Mouse (Mus musculus) left cerebral cortex, adult 2 months (tissue): Measurements from ENCODE around the gene Cbarp. TPM values are rescaled to one million over a fixed set of nuclear protein-coding genes. Genes with fewer than 3 reads are reported as not detected.
A peak's percentile ranks its signal among the peaks of the same experiment; 100 is the strongest.

Experiments
- DNase-seq, 2 experiments: peaks; one replicate each; pipeline ENCODE4 v3.0.0; 2021 to 2022; ENCODE audit warnings: low spot score in 2 of 2, mixed read lengths in 1 of 2; ENCODE audit errors: extremely low spot score in 1 of 2
- H3K27ac ChIP-seq: fragments of 200-600 bp; 2 replicates; pipeline ENCODE4 v1.8.1; 2022
- H3K4me3 ChIP-seq: fragments of 200-600 bp; 2 replicates; pipeline ENCODE4 v1.8.1; 2022
- CTCF ChIP-seq: fragments of 200-600 bp; IDR thresholded peaks from 2 replicates; pipeline ENCODE4 v1.8.1; 2022; ENCODE audit warnings: antibody characterized with exemption, mild to moderate bottlenecking, moderate library complexity
- intact Hi-C: fragments of 180-260 bp; cut with DNase I; formaldehyde crosslinking; loops from one replicate; pipeline ENCODE4 v1.15.1; 2025
- total RNA-seq, 2 experiments: library from RNA; stranded (reverse); gene quantifications; 2 replicates each; pipeline ENCODE4 v1.2.3; 2021

Gene Cbarp
- total RNA-seq, 2 experiments from 2014 or later = 431 to 456 TPM

GRCm38 (mm10) chr10:80153713-80154112, 13.1 kb upstream of the Cbarp start:
- no peak for DNase-seq
- Histone ChIP-seq H3K4me3 (peak overlapping the region; percentile 95; the same call in 1 of the 2 replicates), H3K27ac (peak overlapping the region; percentile 97)
- no peak for TF ChIP-seq CTCF
- intact Hi-C loops = no loop called here

- intact Hi-C loops = no loop called here
- peak overlapping the region; percentile 95 for H3K4me3 ChIP-seq
- no peak for DNase-seq
- H3K27ac ChIP-seq = peak overlapping the region; percentile 97
- no peak for TF ChIP-seq CTCF
These were observed 12.2 kb upstream of the Cbarp start for GRCm38 (mm10) chr10:80152873-80153260.

- peak overlapping the region; percentile 95 for H3K4me3 ChIP-seq
- DNase-seq = peak in 1 of 2 experiments; percentile 28
- intact Hi-C loops = no loop called here
- peak overlapping the region; percentile 97 for H3K27ac ChIP-seq
- TF ChIP-seq CTCF = no peak
These were observed 11.6 kb upstream of the Cbarp start for GRCm38 (mm10) chr10:80152071-80152872.

- intact Hi-C loops = no loop called here
- Histone ChIP-seq H3K4me3 (peak overlapping the region; percentile 95), H3K27ac (peak overlapping the region; percentile 97)
- peak in 1 of 2 experiments; percentile 72 for DNase-seq
- TF ChIP-seq CTCF = no peak
These were observed 10.8 kb upstream of the Cbarp start for GRCm38 (mm10) chr10:80151211-80152034.

GRCm38 (mm10) chr10:80150226-80151210, 9.9 kb upstream of the Cbarp start:
- Histone ChIP-seq H3K4me3 (peak overlapping the region; percentile 95), H3K27ac (peak overlapping the region; percentile 97)
- TF ChIP-seq CTCF = no peak
- intact Hi-C loops = no loop called here
- DNase-seq = peak; percentile 60

- H3K27ac ChIP-seq = peak overlapping the region; percentile 100
- peak; percentile 95 to 98 for DNase-seq
- TF ChIP-seq CTCF = no peak
- intact Hi-C loops = loop anchor here (1.0 kb wide), 1 partner anchor 16 kb away; the partner anchor contains the start of gene Cirbp
- H3K4me3 ChIP-seq = peak overlapping the region; percentile 95
These were observed 8.9 kb upstream of the Cbarp start for GRCm38 (mm10) chr10:80149291-80150225.

- intact Hi-C loops = loop anchor here (1.0 kb wide), 1 partner anchor 17 kb away; the partner anchor contains the start of gene Cirbp
- DNase-seq = peak; percentile 95 to 96
- peak overlapping the region; percentile 100 for H3K27ac ChIP-seq
- peak overlapping the region; percentile 95 for H3K4me3 ChIP-seq
- peak; percentile 73 for TF ChIP-seq CTCF
These were observed 8.1 kb upstream of the Cbarp start for GRCm38 (mm10) chr10:80148610-80149290.

- intact Hi-C loops = no loop called here
- peak; percentile 57 for TF ChIP-seq CTCF
- Histone ChIP-seq H3K4me3 (peak within 1 kb of the TSS; percentile 95), H3K27ac (peak within 1 kb of the TSS; percentile 100)
- DNase-seq = peak; percentile 75 to 77
These were observed 7.3 kb upstream of the Cbarp start, which contains the start of gene Midn for GRCm38 (mm10) chr10:80147719-80148601. TSS of gene Midn (plus strand) at chr10:80148272.
